Comparison of ENCODE assay signal across 8 mouse cellular contexts in genomic region chrX:12133836-12134431, GRCm38 (mm10). TPM values are rescaled to one million over a fixed set of nuclear protein-coding genes. Genes with fewer than 3 reads are reported as not detected.
DNase-seq lines count a peak whose midpoint lies in the region; ATAC-seq lines count a peak whose summit lies in the region.

No protein-coding gene starts in this region.

- no peak for DNase-seq in heart, postnatal 25 days (ENCODE audit: low spot score)
- DNase-seq in embryonic facial prominence, embryonic 10.5 days (ENCODE audit: low spot score), result no peak
- no peak for DNase-seq in right cerebral cortex, postnatal 25 days
- no peak for DNase-seq in gastrocnemius, adult 18-20 months (ENCODE audit: low spot score)

- H3K4me3 ChIP-seq in heart, embryonic 12.5 days, result peak overlapping the region; percentile 50
- H3K4me3 ChIP-seq in embryonic facial prominence, embryonic 10.5 days, result peak overlapping the region; percentile 55
- H3K4me3 ChIP-seq in intestine, embryonic 15.5 days (replicated peaks), result peak overlapping the region; percentile 26; the same call in 1 of the 2 replicates
- H3K4me3 ChIP-seq in neural tube, embryonic 12.5 days, result peak overlapping the region; percentile 13; the same call in 1 of the 2 replicates

- H3K9ac ChIP-seq in heart, embryonic 12.5 days, result peak overlapping the region; percentile 69
- H3K9ac ChIP-seq in intestine, embryonic 15.5 days, result no peak overlapping the region; the same call in 1 of the 2 replicates
- H3K9ac ChIP-seq in neural tube, embryonic 12.5 days, result peak overlapping the region; percentile 44; the same call in 1 of the 2 replicates

- no peak for ATAC-seq in heart, embryonic 12.5 days (ENCODE audit: insufficient number of reproducible peaks, low FRiP score)
- ATAC-seq in intestine, embryonic 15.5 days, result 0 out of 2 replicates have a peak, but pooled peaks have one; percentile 1
- ATAC-seq in neural tube, embryonic 12.5 days (ENCODE audit: low FRiP score, low read depth), result no peak
- ATAC-seq in erythroid progenitor cell, adult 5-6 weeks (replicated peaks; ENCODE audit: low FRiP score, poor library complexity, severe bottlenecking), result no peak

- H3K27ac ChIP-seq in heart, embryonic 12.5 days (ENCODE audit: poor library complexity, severe bottlenecking), result peak overlapping the region; percentile 88
- H3K27ac ChIP-seq in embryonic facial prominence, embryonic 10.5 days (replicated peaks), result peak overlapping the region; percentile 87
- H3K27ac ChIP-seq in intestine, embryonic 15.5 days, result peak overlapping the region; percentile 78
- H3K27ac ChIP-seq in neural tube, embryonic 12.5 days, result peak overlapping the region; percentile 32; the same call in 1 of the 2 replicates

- H3K4me2 ChIP-seq in heart, embryonic 12.5 days, result peak overlapping the region; percentile 86
- peak overlapping the region; percentile 86 for H3K4me2 ChIP-seq in intestine, embryonic 15.5 days (replicated peaks)
- H3K4me2 ChIP-seq in neural tube, embryonic 12.5 days (replicated peaks), result peak overlapping the region; percentile 66

- 3% methylated on average over 18 of the region's 21 CpGs for WGBS in heart, embryonic 12.5 days
- WGBS in embryonic facial prominence, embryonic 10.5 days, result 3% methylated on average over 21 of the region's 21 CpGs
- WGBS in intestine, embryonic 15.5 days, result 11% methylated on average over 21 of the region's 21 CpGs
- 4% methylated on average over 16 of the region's 21 CpGs for WGBS in neural tube, embryonic 12.5 days

- intact Hi-C loops in heart, postnatal 25 days (cut with DNase I), result loop anchor here (2.0 kb wide), 2 partner anchors 23 to 127 kb away; no protein-coding TSS in a partner anchor

- H3K4me1 ChIP-seq in heart, embryonic 12.5 days (replicated peaks), result peaks cover 61% of the 10 kb centered on the region
- H3K4me1 ChIP-seq in embryonic facial prominence, embryonic 10.5 days, result peaks cover 80% of the 10 kb centered on the region
- H3K4me1 ChIP-seq in intestine, embryonic 15.5 days (replicated peaks), result peaks cover 21% of the 10 kb centered on the region
- H3K4me1 ChIP-seq in neural tube, embryonic 12.5 days, result peaks cover 61% of the 10 kb centered on the region

- H3K36me3 ChIP-seq in heart, embryonic 12.5 days, result no peaks in the 10 kb centered on the region
- H3K36me3 ChIP-seq in embryonic facial prominence, embryonic 10.5 days (replicated peaks), result no peaks in the 10 kb centered on the region
- no peaks in the 10 kb centered on the region for H3K36me3 ChIP-seq in intestine, embryonic 15.5 days
- no peaks in the 10 kb centered on the region for H3K36me3 ChIP-seq in neural tube, embryonic 12.5 days

- H3K27me3 ChIP-seq in heart, embryonic 12.5 days (replicated peaks), result peaks cover 94% of the 10 kb centered on the region
- peaks cover 100% of the 10 kb centered on the region for H3K27me3 ChIP-seq in embryonic facial prominence, embryonic 10.5 days (replicated peaks; ENCODE audit: low read depth, poor library complexity, severe bottlenecking)
- H3K27me3 ChIP-seq in intestine, embryonic 15.5 days (replicated peaks), result peaks cover 60% of the 10 kb centered on the region
- peaks cover 74% of the 10 kb centered on the region for H3K27me3 ChIP-seq in neural tube, embryonic 12.5 days (replicated peaks)

- no peaks in the 10 kb centered on the region for H3K9me3 ChIP-seq in heart, embryonic 12.5 days (replicated peaks)
- no peaks in the 10 kb centered on the region for H3K9me3 ChIP-seq in embryonic facial prominence, embryonic 10.5 days
- H3K9me3 ChIP-seq in intestine, embryonic 15.5 days, result no peaks in the 10 kb centered on the region
- no peaks in the 10 kb centered on the region for H3K9me3 ChIP-seq in neural tube, embryonic 12.5 days

RNA-seq across cellular contexts. Expression of gene Bcor, which starts 26.2 kb away (rescaled TPM):
- 20.3 and 23.4 TPM in 2 replicates for polyA plus RNA-seq in heart, embryonic 12.5 days (2016; fragmentation: Nextera tagmentation; extraction: Ambion mirVana)
- total RNA-seq in heart, postnatal 25 days (2021), result 10 to 100 TPM; 22.0 to 22.7 TPM
- polyA plus RNA-seq in embryonic facial prominence, embryonic 10.5 days (2016; fragmentation: Nextera tagmentation; extraction: Ambion mirVana), result 23.7 and 26.3 TPM in 2 replicates
- polyA plus RNA-seq in intestine, embryonic 15.5 days (2015; fragmentation: Nextera tagmentation; extraction: Ambion mirVana), result 12.4 and 13.7 TPM in 2 replicates
- polyA plus RNA-seq in neural tube, embryonic 12.5 days (2016; fragmentation: Nextera tagmentation; extraction: Ambion mirVana), result 23.0 and 23.2 TPM in 2 replicates
- total RNA-seq in gastrocnemius, adult 18-20 months (2021), result 10 to 100 TPM; 13.4 to 18.4 TPM
- 21.4 and 32.4 TPM in 2 replicates for total RNA-seq in erythroid progenitor cell, adult 5-6 weeks (2015; ENCODE audit: low replicate concordance)
- 26.3 and 35.9 TPM in 2 replicates for total RNA-seq in erythroid progenitor cell, adult 5-6 weeks (2017; ENCODE audit: low replicate concordance)

Comparison
In these comparisons a context has a peak if more than half of its experiments do, and no peak if none do; other contexts are left out.
1. H3K27ac ChIP-seq: peak in every context shown above with its lines; median percentile 88 in heart, embryonic 12.5 days; 87 in embryonic facial prominence, embryonic 10.5 days; 78 in intestine, embryonic 15.5 days; 32 in neural tube, embryonic 12.5 days.